Mouse (Mus musculus) embryonic facial prominence, embryonic 14.5 days (tissue): ENCODE measurements at regions not wholly inside any gene's neighbourhood (a gene's known extent, or its start where the extent isn't known, plus 50 kb on each side); places are given as distances from the start of the nearest gene placed in this dataset.

ENCODE experiments used
- ATAC-seq: fragments of 200-750 bp; cut with Nextera tagmentation; 2 replicates; pipeline ENCODE4 v1.8.0; 2017; ENCODE audit warnings: low read depth, moderate number of reproducible peaks, moderate TSS enrichment
- DNase-seq: peaks from one replicate; pipeline ENCODE4 v3.0.0-alpha.2; 2015; ENCODE audit warnings: low spot score
- H3K27ac ChIP-seq: fragments of 300-500 bp; sonication (generic); replicated peaks from 2 replicates; pipeline ENCODE4 v1.5.1; 2014; ENCODE audit warnings: low read depth, mild to moderate bottlenecking, low read length, moderate library complexity
- H3K27me3 ChIP-seq: fragments of 300-500 bp; sonication (generic); replicated peaks from 2 replicates; pipeline ENCODE4 v1.6.1; 2014; ENCODE audit warnings: low read length; ENCODE audit not compliant: control insufficient read depth, insufficient read depth
- H3K36me3 ChIP-seq: fragments of 300-500 bp; sonication (generic); 2 replicates; pipeline ENCODE4 v1.6.1; 2014; ENCODE audit warnings: low read length, mixed read lengths; ENCODE audit not compliant: control insufficient read depth, insufficient read depth
- H3K4me1 ChIP-seq: fragments of 300-500 bp; sonication (generic); 2 replicates; pipeline ENCODE4 v1.6.1; 2014; ENCODE audit warnings: antibody characterized with exemption, low read length; ENCODE audit not compliant: control insufficient read depth, insufficient read depth
- H3K4me2 ChIP-seq: fragments of 300-500 bp; sonication (generic); 2 replicates; pipeline ENCODE4 v1.6.1; 2014; ENCODE audit warnings: low read depth, mild to moderate bottlenecking, low read length, moderate library complexity, mixed read lengths
- H3K4me3 ChIP-seq: fragments of 300-500 bp; sonication (generic); 2 replicates; pipeline ENCODE4 v1.5.1; 2014; ENCODE audit warnings: low read depth, mild to moderate bottlenecking, low read length
- H3K9ac ChIP-seq: fragments of 300-500 bp; sonication (generic); 2 replicates; pipeline ENCODE4 v1.6.1; 2014; ENCODE audit warnings: low read depth, mild to moderate bottlenecking, low read length, moderate library complexity, mixed read lengths
- H3K9me3 ChIP-seq: fragments of 300-500 bp; sonication (generic); 2 replicates; pipeline ENCODE4 v1.6.1; 2016; ENCODE audit warnings: low read length; ENCODE audit not compliant: control insufficient read depth
- WGBS: fragments of 180-500 bp; shearing (Covaris S2); extraction: QIAGEN DNeasy Blood & Tissue Kit; methylation state at CpG from one replicate; pipeline ENCODE4 v1.1.7; 2014; 5-methylcytosine and 5-hydroxymethylcytosine counted together

DNA sequence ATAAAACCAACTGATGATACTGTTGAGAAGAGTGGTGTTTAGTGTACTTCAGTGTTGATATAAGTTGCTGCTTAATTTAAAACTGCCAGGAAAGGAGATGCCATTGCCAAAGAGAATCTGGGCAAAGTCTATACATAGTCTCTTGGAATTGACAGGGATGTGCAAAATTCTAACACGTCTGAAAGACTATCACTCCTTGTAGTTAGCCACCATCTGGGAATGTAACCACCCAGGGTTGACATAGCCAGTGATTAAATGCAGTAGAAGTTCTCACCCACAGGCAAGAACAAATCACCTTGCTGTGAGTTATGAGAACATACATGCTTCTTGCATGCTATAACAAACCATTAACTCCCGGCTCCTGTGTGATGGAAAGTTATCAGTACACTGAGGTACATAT lies 180.2 kb upstream of the Sel1l start:
- ATAC-seq: no peak

DNA sequence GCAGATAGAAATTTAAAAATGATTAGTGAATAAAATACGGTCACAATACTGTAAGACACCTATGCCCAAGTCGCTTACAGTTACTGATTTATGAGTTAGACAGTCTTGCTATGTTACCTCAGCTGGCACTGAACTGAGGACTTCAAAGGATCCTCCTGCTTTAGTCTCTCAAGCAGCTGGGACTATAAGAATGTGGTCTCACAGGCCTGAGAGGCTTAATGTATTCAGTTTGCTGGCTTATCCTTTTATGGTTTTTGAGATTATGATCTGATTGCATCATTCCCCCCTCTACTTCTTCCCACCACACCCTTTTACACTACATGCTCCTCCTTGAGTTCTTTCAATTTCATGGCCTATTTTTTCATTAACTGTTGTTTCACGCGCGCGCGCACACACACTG lies 179.4 kb upstream of the Sel1l start:
- ATAC-seq: no peak
- no peak overlapping the region for H3K4me2 ChIP-seq
- H3K4me3 ChIP-seq: no peak overlapping the region
- H3K9ac ChIP-seq: no peak overlapping the region
- H3K9me3 ChIP-seq: no peaks in the 10 kb centered on the region
- no peaks in the 10 kb centered on the region for H3K4me1 ChIP-seq
- WGBS: 89% methylated on average over 7 of the region's 7 CpGs
- H3K27ac ChIP-seq: no peak overlapping the region
- no peaks in the 10 kb centered on the region for H3K36me3 ChIP-seq
- no peaks in the 10 kb centered on the region for H3K27me3 ChIP-seq
- DNase-seq: peak; percentile 37

More for the DNA sequence above, 180.2 kb upstream of the Sel1l start:
- no peak overlapping the region for H3K4me2 ChIP-seq
- H3K4me1 ChIP-seq: no peaks in the 10 kb centered on the region
- no peak for DNase-seq
- 73% methylated on average over 2 of the region's 2 CpGs for WGBS
- H3K4me3 ChIP-seq: no peak overlapping the region
- no peak overlapping the region for H3K27ac ChIP-seq
- no peaks in the 10 kb centered on the region for H3K9me3 ChIP-seq
- no peaks in the 10 kb centered on the region for H3K36me3 ChIP-seq
- H3K27me3 ChIP-seq: no peaks in the 10 kb centered on the region
- H3K9ac ChIP-seq: no peak overlapping the region

DNA sequence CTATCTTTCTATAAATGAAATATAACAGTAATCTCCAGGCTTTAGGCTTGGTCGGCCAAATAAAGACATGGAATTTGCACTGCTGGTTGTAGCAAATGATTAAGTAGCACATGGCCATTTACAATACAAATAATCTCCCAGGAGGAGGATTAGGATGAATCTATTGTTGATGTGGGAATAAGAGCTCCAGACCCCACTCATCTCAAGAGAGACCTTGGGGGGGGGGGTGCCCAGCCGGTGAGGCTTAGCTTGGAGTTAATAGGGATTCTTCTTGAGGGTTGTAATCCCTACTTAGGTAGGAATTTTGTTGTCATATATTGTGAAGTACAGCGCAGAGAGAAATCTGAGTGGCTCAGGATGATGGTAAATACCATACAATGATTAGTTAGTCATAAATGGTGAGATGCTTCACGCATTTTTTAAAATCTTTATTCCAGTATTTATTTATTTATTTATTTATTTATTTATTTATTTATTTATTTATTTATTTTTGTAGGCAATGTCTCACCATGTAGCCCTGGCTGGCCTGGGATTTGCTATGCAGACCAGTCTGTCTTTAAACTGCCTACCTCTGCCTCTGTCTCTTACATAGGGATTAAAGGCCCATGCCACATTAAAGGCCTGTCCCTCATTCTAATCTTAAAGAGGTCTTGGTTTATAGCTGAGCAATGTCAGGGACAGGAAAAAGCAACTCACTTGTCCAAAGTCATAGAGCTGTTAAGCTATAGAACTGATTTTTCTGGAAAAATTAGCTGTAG lies 175.7 kb upstream of the Sel1l start:
- no peak overlapping the region for H3K27ac ChIP-seq
- H3K36me3 ChIP-seq: no peaks in the 10 kb centered on the region
- no peak overlapping the region for H3K4me3 ChIP-seq
- WGBS: 72% methylated on average over 4 of the region's 4 CpGs
- H3K4me2 ChIP-seq: no peak overlapping the region
- no peaks in the 10 kb centered on the region for H3K4me1 ChIP-seq
- no peaks in the 10 kb centered on the region for H3K27me3 ChIP-seq
- no peak overlapping the region for H3K9ac ChIP-seq
- no peak for DNase-seq
- ATAC-seq: no peak; the same call in 1 of the 2 replicates
- H3K9me3 ChIP-seq: no peaks in the 10 kb centered on the region

DNA sequence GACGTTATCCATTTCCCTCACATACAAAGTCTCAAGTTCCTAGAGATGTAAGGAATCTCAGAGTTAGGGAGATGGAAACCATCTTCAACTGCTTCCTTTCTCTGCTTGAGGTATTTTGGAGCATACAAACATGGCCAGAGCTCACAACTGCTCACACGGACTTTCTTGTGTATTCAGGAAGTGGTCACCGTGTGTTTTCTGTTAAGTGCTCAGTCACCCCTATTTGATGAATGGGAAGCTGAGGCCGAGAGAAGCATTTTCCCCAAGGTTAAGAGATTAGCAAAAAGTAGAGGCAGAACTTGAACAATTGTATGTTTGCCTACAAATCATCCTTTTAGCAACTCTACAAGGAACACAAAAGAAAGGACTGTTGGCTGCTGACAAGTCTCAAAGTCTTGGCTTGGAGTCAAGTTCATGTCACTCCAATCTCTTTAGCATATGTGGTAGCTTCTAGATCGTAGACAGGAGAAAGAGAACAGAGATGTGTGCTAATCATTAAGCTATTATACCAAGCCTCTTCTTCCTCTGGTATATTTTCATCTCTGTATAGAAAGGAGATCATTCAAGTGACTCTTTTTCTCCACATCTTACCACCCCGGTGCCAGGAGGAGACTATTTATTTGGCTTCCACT lies 170.8 kb upstream of the Sel1l start:
- ATAC-seq (no peak), DNase-seq (peak; percentile 23)
- Histone ChIP-seq H3K27me3 (no peaks in the 10 kb centered on the region), H3K4me1 (no peaks in the 10 kb centered on the region), H3K9me3 (no peaks in the 10 kb centered on the region), H3K36me3 (no peaks in the 10 kb centered on the region), H3K27ac (no peak overlapping the region), H3K9ac (no peak overlapping the region), H3K4me3 (no peak overlapping the region), H3K4me2 (no peak overlapping the region)
- whole genome bisulfite sequencing: 36% methylated on average over 6 of the region's 6 CpGs

DNA sequence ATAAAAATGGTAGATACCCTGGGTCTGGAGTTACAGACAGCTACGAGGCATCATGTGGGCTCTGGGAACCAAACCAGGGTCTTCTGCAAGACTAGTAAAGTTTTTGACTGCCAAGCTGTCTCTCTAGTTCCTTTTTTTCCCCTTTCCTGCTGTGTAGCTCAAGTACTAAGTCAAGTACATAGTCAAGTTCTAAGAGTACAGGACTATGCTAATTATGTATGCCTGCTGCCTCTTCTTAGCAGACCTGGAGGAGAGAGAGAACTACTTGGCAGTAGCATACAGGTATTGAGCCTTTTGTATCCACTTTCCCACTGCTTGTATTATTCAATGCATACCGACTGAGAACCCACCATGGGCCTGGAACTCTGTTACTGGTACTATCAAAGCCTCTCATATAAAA lies 166.4 kb upstream of the Sel1l start:
- H3K27me3 ChIP-seq: no peaks in the 10 kb centered on the region
- H3K36me3 ChIP-seq: no peaks in the 10 kb centered on the region
- ATAC-seq (no peak), DNase-seq (no peak)
- no peak overlapping the region for H3K4me3 ChIP-seq
- WGBS: 93% methylated on average over 2 of the region's 2 CpGs
- no peak overlapping the region for H3K27ac ChIP-seq
- H3K9me3 ChIP-seq: no peaks in the 10 kb centered on the region
- H3K9ac ChIP-seq: no peak overlapping the region
- H3K4me2 ChIP-seq: no peak overlapping the region
- no peaks in the 10 kb centered on the region for H3K4me1 ChIP-seq

DNA sequence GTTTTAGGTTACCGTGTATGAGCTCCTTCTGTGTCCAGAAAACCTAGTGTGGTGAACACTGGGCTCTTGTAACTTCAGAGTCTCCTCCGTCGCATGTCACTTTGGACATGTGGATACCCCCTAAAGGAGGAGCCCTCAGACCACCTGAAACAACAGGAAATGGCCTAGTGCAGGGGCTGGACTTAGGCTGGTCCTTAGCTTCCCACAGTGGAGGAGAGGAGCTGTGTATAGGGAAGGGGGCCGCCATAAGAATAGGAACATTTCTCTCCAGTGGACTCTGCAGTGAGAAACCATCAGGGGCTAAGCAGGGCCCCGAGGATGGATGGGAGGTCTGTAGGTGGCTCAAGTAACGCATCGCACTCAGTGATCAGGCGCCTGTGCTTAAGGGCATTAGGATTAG lies 165.0 kb upstream of the Sel1l start:
- H3K27me3 ChIP-seq: no peaks in the 10 kb centered on the region
- H3K9me3 ChIP-seq: no peaks in the 10 kb centered on the region
- no peak overlapping the region for H3K4me3 ChIP-seq
- ATAC-seq (no peak), DNase-seq (no peak)
- no peak overlapping the region for H3K9ac ChIP-seq
- no peak overlapping the region for H3K4me2 ChIP-seq
- 56% methylated on average over 8 of the region's 8 CpGs for WGBS
- no peak overlapping the region for H3K27ac ChIP-seq
- no peaks in the 10 kb centered on the region for H3K4me1 ChIP-seq
- no peaks in the 10 kb centered on the region for H3K36me3 ChIP-seq

DNA sequence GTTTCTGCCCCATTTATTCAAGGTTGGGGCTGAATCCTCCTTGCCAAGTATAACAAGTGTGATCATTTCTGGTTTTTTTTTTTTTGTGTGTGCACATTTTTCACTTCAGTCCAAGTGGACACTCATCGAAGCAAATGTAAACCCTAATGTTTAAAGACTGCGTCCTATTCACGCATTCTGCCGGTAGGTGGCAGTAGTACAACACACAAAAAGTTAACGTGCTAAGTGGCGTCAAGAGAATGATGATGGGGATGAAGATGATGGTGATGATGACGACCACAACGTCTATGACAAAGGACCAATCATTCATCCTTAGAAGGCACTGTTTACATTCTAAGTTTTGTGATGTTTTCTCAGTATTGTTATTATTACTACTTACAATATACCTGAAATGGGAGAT lies 164.3 kb upstream of the Sel1l start:
- peak; percentile 48 for DNase-seq
- H3K4me3 ChIP-seq: no peak overlapping the region
- H3K27me3 ChIP-seq: no peaks in the 10 kb centered on the region; the same call in 1 of the 2 replicates
- H3K4me2 ChIP-seq: no peak overlapping the region
- no peak overlapping the region for H3K27ac ChIP-seq
- no peaks in the 10 kb centered on the region for H3K36me3 ChIP-seq
- H3K9me3 ChIP-seq: no peaks in the 10 kb centered on the region
- no peak overlapping the region for H3K9ac ChIP-seq
- H3K4me1 ChIP-seq: no peaks in the 10 kb centered on the region
- 11% methylated on average over 8 of the region's 8 CpGs for WGBS
- no peak for ATAC-seq

DNA sequence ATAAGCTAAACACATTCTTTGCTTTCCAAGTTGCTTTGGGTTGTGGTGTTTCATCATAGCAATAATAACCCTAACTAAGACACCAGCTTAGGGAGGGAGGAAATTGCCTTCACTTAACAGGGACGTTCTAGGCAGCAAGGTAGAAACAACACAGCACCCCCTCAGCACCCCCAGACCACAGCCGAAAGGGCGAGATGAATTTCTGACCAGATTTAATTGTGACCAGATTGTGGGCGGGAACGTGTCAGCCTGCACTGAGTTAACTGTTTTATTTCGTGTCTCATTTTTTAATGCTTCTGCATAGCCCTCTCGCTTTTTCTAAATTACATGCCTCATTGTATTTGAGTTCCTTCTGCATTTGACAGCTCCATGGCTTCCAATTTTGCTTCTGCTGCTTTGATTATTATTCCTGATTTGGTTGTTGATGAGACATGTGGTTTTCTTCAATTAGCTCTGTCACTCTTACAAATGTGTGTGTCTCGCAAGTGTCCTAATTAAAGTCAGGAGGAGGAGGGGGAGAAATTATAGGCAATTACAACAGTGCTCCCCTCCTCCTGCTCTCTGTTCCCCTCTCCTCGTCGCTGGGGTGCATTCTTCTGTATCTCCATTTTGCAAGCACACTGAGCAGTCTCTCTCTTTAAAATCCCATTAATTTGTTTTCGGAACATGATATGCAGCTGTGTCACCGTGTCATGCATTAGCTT lies 155.6 kb upstream of the Sel1l start:
- Histone ChIP-seq H3K4me2 (peak overlapping the region; percentile 28), H3K9ac (no peak overlapping the region), H3K36me3 (no peaks in the 10 kb centered on the region), H3K4me1 (peaks cover 6% of the 10 kb centered on the region), H3K27me3 (no peaks in the 10 kb centered on the region; the same call in 1 of the 2 replicates), H3K4me3 (no peak overlapping the region), H3K9me3 (no peaks in the 10 kb centered on the region), H3K27ac (no peak overlapping the region)
- WGBS: 29% methylated on average over 12 of the region's 12 CpGs
- DNase-seq: peak; percentile 17
- ATAC-seq: no peak
